27 mouse cellular contexts compared by ENCODE assay signal in genomic region chr14:34953566-34953965, GRCm38 (mm10).
DNase-seq lines count a peak whose midpoint lies in the region; ATAC-seq lines count a peak whose summit lies in the region.
"Had no signal": no experiment of that assay in that cellular context is flagged by ENCODE, and none has a peak within 500 bp of the region (broad histone marks: within the 10 kb centered on the region; RNA-seq: fewer than 3 reads in every experiment).

No protein-coding gene starts in this region.

- peak; percentile 61; the same call in 1 of the 2 replicates for ATAC-seq in forebrain, embryonic 14.5 days
- no peak for ATAC-seq in forebrain, embryonic 12.5 days (ENCODE audit: low FRiP score)
- peak; percentile 65; the same call in 1 of the 2 replicates for ATAC-seq in forebrain, embryonic 16.5 days
- ATAC-seq: inflammation-experienced regulatory T-cells, adult 6 months; midbrain, embryonic 15.5 days had no signal

- peak; percentile 65 for DNase-seq in forebrain, embryonic 14.5 days (ENCODE audit: low spot score)
- DNase-seq in right cerebral cortex, adult 18-20 months: peak; percentile 37
- no peak for DNase-seq in right cerebral cortex, postnatal 14 days
- DNase-seq in layer of hippocampus, postnatal 10 days (ENCODE audit: low spot score in 2 of 2): peak; percentile 56 to 60
- no peak for DNase-seq in gastrocnemius, postnatal 25 days
- DNase-seq: adrenal gland, postnatal 25 days; B cell, adult 2 months; cerebellum, adult 9-11 months; heart, postnatal 14 days; kidney, adult 11 months; kidney, postnatal 25 days; spleen, adult 18-20 months; thymus, adult 18-20 months; thymus, postnatal 25 days had no signal

- H3K9ac ChIP-seq in forebrain, embryonic 14.5 days (ENCODE audit: low read length): no peak overlapping the region
- H3K9ac ChIP-seq in forebrain, embryonic 12.5 days: no peak overlapping the region
- no peak overlapping the region for H3K9ac ChIP-seq in forebrain, embryonic 16.5 days (replicated peaks; ENCODE audit: low read depth, low read length)
- H3K9ac ChIP-seq: embryonic facial prominence, embryonic 15.5 days; hindbrain, embryonic 15.5 days; limb, embryonic 12.5 days; liver, embryonic 15.5 days; lung, embryonic 15.5 days; midbrain, embryonic 15.5 days had no signal

- H3K36me3 ChIP-seq in forebrain, embryonic 14.5 days (ENCODE audit: control insufficient read depth, insufficient read depth, low read length): no peaks in the 10 kb centered on the region
- no peaks in the 10 kb centered on the region for H3K36me3 ChIP-seq in forebrain, embryonic 12.5 days (replicated peaks)
- no peaks in the 10 kb centered on the region for H3K36me3 ChIP-seq in forebrain, embryonic 16.5 days (ENCODE audit: control insufficient read depth, insufficient read depth)
- H3K36me3 ChIP-seq: embryonic facial prominence, embryonic 10.5 days; embryonic facial prominence, embryonic 15.5 days; hindbrain, embryonic 10.5 days; hindbrain, embryonic 15.5 days; limb, embryonic 12.5 days; liver, embryonic 15.5 days; lung, embryonic 15.5 days; midbrain, embryonic 10.5 days; midbrain, embryonic 15.5 days had no signal

- H3K27me3 ChIP-seq in forebrain, embryonic 14.5 days (replicated peaks; ENCODE audit: control insufficient read depth, insufficient read depth, low read length): no peaks in the 10 kb centered on the region; the same call in 1 of the 2 replicates
- H3K27me3 ChIP-seq in forebrain, embryonic 12.5 days: no peaks in the 10 kb centered on the region
- H3K27me3 ChIP-seq in forebrain, embryonic 16.5 days (replicated peaks; ENCODE audit: control insufficient read depth, insufficient read depth, low read length): no peaks in the 10 kb centered on the region
- H3K27me3 ChIP-seq: embryonic facial prominence, embryonic 15.5 days; hindbrain, embryonic 15.5 days; limb, embryonic 12.5 days; liver, embryonic 15.5 days; lung, embryonic 15.5 days; midbrain, embryonic 15.5 days had no signal

- no peak overlapping the region for H3K4me3 ChIP-seq in forebrain, embryonic 14.5 days (ENCODE audit: low read depth, low read length)
- no peak overlapping the region for H3K4me3 ChIP-seq in forebrain, embryonic 12.5 days (replicated peaks)
- H3K4me3 ChIP-seq in forebrain, embryonic 16.5 days (replicated peaks; ENCODE audit: low read length): no peak overlapping the region
- H3K4me3 ChIP-seq: embryonic facial prominence, embryonic 10.5 days; embryonic facial prominence, embryonic 15.5 days; hindbrain, embryonic 10.5 days; hindbrain, embryonic 15.5 days; layer of hippocampus, adult 2 months; limb, embryonic 12.5 days; liver, embryonic 15.5 days; lung, embryonic 15.5 days; midbrain, embryonic 10.5 days; midbrain, embryonic 15.5 days had no signal

- no peak overlapping the region for H3K27ac ChIP-seq in forebrain, embryonic 14.5 days (ENCODE audit: low read depth, low read length)
- no peak overlapping the region for H3K27ac ChIP-seq in forebrain, embryonic 12.5 days
- H3K27ac ChIP-seq in forebrain, embryonic 16.5 days (ENCODE audit: low read length): no peak overlapping the region
- H3K27ac ChIP-seq: embryonic facial prominence, embryonic 10.5 days; embryonic facial prominence, embryonic 15.5 days; hindbrain, embryonic 10.5 days; hindbrain, embryonic 15.5 days; layer of hippocampus, adult 2 months; limb, embryonic 12.5 days; liver, embryonic 15.5 days; lung, embryonic 15.5 days; midbrain, embryonic 10.5 days; midbrain, embryonic 15.5 days had no signal

- no peaks in the 10 kb centered on the region for H3K4me1 ChIP-seq in forebrain, embryonic 14.5 days (ENCODE audit: control insufficient read depth, insufficient read depth, low read length)
- H3K4me1 ChIP-seq in forebrain, embryonic 12.5 days: no peaks in the 10 kb centered on the region
- 0 out of 2 replicates have a peak, but pooled peaks cover 3% of the 10 kb centered on the region for H3K4me1 ChIP-seq in forebrain, embryonic 16.5 days (replicated peaks; ENCODE audit: control insufficient read depth, insufficient read depth, low read length)
- H3K4me1 ChIP-seq: embryonic facial prominence, embryonic 10.5 days; embryonic facial prominence, embryonic 15.5 days; hindbrain, embryonic 10.5 days; hindbrain, embryonic 15.5 days; limb, embryonic 12.5 days; liver, embryonic 15.5 days; lung, embryonic 15.5 days; midbrain, embryonic 10.5 days; midbrain, embryonic 15.5 days had no signal

- 56% methylated on average over 9 of the region's 9 CpGs for WGBS in forebrain, embryonic 14.5 days
- WGBS in forebrain, embryonic 12.5 days: 85% methylated on average over 9 of the region's 9 CpGs
- WGBS in forebrain, embryonic 16.5 days: 37% methylated on average over 9 of the region's 9 CpGs

- no peak overlapping the region for H3K4me2 ChIP-seq in forebrain, embryonic 14.5 days (ENCODE audit: low read length)
- no peak overlapping the region for H3K4me2 ChIP-seq in forebrain, embryonic 12.5 days
- H3K4me2 ChIP-seq in forebrain, embryonic 16.5 days (ENCODE audit: low read length): no peak overlapping the region
- H3K4me2 ChIP-seq: embryonic facial prominence, embryonic 15.5 days; hindbrain, embryonic 15.5 days; limb, embryonic 12.5 days; liver, embryonic 15.5 days; lung, embryonic 15.5 days; midbrain, embryonic 15.5 days had no signal

- no peaks in the 10 kb centered on the region for H3K9me3 ChIP-seq in forebrain, embryonic 14.5 days (replicated peaks; ENCODE audit: control insufficient read depth, low read length)
- no peaks in the 10 kb centered on the region for H3K9me3 ChIP-seq in forebrain, embryonic 12.5 days
- no peaks in the 10 kb centered on the region for H3K9me3 ChIP-seq in forebrain, embryonic 16.5 days (ENCODE audit: control insufficient read depth, low read length)
- H3K9me3 ChIP-seq: embryonic facial prominence, embryonic 10.5 days; embryonic facial prominence, embryonic 15.5 days; hindbrain, embryonic 10.5 days; hindbrain, embryonic 15.5 days; limb, embryonic 12.5 days; liver, embryonic 15.5 days; lung, embryonic 15.5 days; midbrain, embryonic 10.5 days; midbrain, embryonic 15.5 days had no signal

Comparison
In these comparisons a context has a peak if more than half of its experiments do, and no peak if none do; other contexts are left out.
1. DNase-seq: peak in forebrain, embryonic 14.5 days (single experiment), right cerebral cortex, adult 18-20 months (single experiment) and layer of hippocampus, postnatal 10 days (2 of 2); none in right cerebral cortex, postnatal 14 days (single experiment) and gastrocnemius, postnatal 25 days (single experiment).